Mouse (Mus musculus): Measurements from ENCODE around the gene Pafah1b3.
"Not testable (repeated sequence)": the region's sequence is repeated elsewhere in the genome, so short reads cannot be mapped to it uniquely, and the experiment has no call there.

Gene Pafah1b3

DNA sequence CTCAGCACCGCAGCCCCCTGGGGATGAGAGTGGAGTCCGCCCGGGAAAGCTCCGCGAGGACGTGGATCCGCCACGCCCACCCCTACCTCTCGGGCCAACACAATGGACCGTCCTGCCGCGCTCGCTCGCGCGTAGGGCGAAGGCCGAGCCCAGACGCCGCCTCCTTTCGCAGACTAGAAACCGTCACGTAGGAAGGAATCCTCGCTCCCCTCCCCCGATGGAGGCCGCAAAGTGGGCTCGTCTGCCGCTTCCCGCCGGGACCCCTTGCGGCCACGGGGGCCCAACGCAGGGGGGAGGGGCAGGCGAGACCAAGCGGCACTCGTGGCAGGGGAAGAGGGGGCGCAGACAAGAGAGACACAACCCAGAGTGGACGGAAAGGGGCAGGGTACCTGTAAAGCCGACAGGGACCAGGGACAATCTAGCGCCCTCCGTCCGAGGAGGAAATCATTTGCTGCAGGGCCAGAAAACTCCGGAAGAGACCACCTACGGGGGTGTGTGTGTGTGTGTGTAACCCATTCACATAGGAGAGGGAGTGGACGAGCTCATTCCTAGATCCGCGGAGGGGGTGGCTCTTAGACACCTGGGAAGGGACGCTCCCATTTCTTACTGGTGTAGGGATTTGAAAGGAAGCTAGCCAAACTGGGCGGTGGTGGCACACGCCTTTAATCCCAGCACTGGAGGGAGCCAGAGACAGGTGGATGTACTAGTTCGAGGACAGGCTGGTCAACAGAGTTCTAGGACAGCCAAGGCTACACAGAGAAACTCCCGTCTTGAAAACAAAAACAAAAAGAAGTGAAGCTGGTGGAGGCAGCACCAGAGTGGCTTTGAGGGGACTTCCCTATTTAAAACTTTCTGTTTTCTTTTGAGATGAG lies at the start of gene Pafah1b3:
TSS of gene Pafah1b3 (minus strand) at position 533 of the 872 bp plus-strand sequence.
- peak; percentile 78 for DNase-seq

- no peak for DNase-seq
These were observed 43.4 kb upstream of the Pafah1b3 start for GRCm38 (mm10) chr7:25341000-25341784.

DNA sequence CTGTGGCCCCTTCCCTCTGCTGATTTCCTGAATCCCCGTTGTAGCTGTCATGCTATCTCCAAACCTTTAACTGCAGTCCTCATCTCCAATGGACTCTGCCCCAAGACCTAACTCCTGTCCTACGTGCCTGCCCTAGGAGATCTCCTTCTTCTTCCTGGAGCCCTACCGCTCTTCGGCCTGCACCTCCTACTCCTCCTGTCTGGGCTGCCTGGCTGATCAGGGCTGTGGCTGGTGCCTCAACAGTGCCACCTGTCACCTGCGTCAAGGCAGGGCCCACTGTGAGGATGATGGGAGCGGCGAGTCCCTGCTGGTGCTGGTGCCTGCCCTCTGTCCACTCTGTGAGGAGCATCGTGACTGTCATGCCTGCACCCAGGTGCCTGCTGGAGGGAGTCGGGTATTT lies 41.5 kb upstream of the Pafah1b3 start:
- no peak for DNase-seq

DNA sequence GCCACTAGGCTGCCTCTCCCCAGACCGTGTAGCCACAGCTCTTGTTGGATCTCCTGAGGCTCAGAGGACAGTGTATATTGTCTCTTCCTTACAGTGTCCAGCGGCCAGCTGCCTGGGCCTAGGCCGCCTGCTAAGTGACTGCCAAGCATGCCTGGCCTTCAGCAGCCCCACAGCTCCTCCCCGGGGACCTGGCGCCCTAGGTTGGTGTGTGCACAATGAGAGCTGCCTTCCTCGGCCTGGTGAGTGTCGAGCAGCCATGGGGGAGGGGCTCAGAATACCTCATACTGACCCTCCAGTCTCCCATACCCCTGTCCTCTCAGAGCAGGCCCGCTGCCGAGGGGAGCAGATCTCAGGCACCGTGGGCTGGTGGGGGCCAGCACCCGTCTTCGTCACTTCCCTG lies 36.7 kb upstream of the Pafah1b3 start:
- no peak for DNase-seq

DNA sequence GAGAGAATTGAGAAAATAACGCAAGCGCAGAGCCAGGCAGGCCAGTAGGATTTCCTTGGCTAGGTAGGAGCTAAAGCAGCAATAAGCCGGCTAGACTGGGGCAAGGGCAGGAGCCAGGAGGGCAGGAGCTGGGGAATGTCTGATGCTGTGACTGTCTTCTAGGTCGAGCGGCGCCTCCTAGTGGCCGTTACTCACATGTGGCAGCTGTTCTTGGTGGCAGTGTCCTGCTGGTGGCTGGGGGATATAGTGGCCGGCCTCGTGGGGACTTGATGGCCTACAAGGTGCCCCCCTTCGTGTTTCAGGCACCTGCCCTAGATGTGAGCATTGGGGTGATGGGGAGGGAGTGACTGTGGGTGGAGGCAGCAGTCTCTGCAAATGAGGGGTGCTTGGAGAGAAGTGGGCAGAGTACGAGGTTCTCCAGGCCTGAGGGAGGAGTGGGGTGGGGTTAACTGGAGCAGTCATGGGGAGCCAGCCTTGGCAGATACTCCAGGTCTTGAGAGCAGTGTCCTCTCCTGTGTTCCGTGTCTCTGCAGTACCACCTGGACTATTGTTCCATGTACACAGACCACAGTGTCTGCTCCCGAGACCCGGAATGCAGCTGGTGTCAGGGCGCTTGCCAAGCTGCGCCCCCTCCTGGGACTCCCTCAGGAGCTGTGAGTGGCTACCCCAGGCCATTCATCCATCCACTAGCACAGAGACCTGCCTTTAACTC lies 36.0 kb upstream of the Pafah1b3 start:
- DNase-seq = peak; percentile 82

DNA sequence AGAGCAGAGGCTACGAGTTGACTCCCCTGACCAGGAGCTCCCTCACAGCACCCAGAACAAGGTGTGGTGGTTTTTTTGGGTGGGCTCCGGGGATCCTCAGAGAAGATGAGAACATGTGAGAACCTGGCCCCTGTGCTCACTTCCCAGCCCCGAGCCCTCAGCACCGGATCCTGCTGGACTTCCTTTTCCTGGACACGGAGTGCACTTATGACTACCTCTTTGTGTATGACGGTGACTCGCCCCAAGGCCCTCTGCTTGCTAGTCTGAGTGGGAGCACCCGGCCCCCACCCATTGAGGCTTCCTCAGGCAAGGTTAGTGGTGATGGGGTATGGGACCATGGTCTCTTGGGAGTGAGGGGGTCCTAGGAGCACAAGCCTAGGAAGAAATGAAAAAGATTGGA lies 28.4 kb upstream of the Pafah1b3 start:
- no peak for DNase-seq

DNA sequence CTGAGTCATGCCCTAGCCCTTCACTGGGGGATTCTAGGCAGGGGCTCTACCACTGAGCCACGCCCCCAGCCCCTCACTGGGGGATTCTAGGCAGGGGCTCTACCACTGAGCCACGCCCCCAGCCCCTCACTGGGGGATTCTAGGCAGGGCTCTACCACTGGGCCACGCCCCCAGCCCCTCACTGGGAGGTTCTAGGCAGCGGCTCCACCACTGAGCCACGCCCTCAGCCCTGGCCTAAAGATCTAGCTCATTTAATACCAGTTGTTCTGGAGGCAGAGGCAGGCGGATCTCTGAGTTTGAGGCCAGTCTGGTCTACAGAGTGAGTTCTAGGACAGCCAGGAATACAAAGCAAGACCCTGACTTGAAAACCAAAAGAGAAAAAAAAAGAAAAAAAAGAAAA lies 27.6 kb upstream of the Pafah1b3 start:
- not testable (repeated sequence) for DNase-seq

DNA sequence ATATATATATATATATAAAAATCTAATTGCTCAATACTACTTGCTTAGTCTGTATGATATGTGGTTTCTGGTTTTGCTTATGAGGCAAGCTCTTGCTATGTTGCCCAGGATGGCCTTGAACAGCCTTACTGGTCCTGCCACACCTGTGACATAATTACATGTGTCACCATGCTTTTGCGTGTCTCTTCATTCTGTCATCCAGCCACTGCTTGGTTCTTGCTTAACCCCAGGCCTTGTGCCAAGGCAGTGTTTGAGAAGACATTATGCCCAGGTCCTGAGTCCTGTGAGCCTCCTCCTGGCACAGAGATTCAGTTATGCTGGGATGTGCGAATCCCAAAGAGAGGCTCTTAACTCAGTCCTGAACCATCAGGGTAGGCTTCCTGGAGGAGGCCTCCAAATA lies 25.4 kb upstream of the Pafah1b3 start:
- no peak for DNase-seq

DNA sequence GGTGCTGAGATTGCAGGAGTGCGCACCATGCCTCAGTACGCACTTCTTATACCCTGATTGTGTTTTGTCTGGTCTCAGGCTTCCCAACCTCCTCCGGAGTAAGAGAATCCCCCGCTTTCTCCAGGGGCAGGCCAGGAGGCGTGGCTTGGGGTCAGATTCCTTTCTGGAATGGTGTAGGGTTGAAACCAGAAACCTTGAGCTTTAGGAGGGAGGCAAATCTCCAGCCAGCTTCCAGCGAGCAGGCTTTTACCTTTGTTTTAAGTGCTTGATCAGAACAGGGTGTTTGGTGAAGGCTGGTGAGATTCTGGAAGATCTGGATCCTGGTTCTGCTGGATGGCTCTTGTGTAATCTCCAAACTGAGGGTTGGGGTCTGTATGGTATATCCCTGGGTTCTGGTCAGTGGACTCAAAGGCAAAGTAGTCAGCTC lies 24.3 kb upstream of the Pafah1b3 start:
- no peak for DNase-seq

GRCm38 (mm10) chr7:25317446-25317999 lies 19.7 kb upstream of the Pafah1b3 start:
- peak; percentile 21 for DNase-seq

- peak; percentile 95 for DNase-seq
These were observed 19.0 kb upstream of the Pafah1b3 start, which contains the start of gene Megf8 for GRCm38 (mm10) chr7:25316532-25317445. Gene Megf8 (plus strand): TSS chr7:25317164.

DNA sequence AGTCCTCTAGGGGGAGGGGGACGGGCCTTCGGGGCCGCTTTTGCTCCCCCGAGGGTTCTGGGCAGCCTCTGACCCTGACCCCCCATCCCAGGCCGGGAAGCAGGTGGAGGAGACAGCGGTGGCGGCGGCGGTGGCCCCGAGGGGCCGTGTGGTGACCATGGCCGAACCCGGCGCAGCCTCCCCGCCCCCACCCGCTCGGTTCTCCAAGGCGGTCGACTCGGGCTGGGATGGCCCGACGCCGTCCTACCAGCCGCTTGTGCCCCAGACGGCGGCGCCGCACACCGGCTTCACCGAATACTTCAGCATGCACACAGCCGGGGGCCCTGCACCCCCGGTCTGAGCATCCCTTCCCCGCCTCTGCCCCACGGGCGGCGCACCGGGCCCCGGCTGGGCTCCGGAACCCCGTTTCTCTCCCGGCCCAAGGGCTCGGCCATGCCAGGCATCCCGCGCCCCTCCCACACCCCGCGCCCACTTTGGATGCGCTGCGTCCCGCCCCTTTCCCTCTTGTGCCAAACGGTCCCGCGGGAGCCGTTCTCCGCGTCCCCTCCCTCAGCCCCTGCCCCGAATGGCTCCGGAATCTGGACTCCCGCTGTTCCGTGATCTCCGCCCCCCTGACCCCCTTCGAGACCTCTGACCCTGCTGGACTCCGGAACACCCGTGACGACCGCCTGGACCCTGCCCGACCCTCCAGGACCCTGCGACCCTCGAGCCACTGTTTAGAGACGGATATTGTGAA lies 17.7 kb upstream of the Pafah1b3 start:
- DNase-seq = peak; percentile 14

- DNase-seq = no peak
These were observed 17.0 kb upstream of the Pafah1b3 start for GRCm38 (mm10) chr7:25314606-25315305.

DNA sequence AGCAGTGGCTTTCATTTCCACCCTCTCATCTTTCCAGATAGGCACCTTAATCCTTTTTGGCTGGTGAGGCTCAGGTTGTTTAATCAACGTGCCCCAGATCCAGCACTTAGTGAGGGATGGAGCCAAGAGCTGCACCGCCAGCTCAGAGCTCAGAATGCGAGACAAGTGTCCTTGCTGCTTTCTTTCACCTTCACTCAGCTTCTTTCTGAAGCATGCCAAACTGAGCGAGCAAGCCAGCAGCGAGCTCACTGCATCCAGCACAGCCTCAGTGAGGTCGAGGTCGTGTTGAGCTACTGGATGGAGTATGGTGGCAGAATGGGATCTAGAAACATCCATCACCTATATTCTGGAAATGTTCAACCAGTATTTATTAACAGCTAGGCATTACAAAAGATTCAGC lies 15.5 kb upstream of the Pafah1b3 start:
- DNase-seq = no peak

DNA sequence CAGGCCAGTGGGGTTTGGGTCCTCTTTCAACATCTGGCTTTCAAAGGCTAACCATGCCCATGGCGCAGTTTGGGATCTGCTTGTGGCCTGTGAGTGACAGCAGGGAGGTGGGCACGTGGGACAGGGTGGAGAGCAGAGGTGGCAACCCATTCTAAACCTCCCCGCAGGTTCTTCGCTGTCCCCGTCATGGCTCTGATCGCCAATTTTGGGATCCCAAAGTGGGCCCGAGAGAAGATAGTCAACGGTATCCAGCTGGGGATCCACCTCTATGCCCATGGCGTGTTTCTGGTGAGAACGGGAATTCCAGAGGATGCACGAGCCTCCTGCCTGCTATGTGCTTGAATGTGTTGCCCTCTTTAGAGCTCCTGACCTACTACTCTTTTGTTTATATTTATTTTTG lies 13.4 kb upstream of the Pafah1b3 start:
- DNase-seq = no peak

DNA sequence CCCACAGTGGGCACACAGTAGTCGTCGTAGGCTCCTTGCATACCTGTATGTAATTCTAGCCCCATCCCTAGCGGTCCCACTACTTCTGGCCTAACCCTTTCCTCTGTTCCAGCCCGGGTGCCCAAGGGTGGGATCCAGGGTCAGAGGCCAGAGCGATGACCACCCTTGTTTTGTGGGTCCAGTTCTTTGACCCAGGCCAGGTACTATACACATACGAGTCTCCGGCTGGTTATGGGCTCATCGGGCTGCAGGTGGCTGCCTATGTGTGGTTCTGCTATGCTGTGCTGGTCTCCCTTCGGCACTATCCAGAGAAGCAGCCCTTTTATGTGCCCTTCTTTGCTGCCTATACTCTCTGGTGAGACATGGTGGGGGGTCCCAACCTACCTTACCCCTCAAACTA lies 11.6 kb upstream of the Pafah1b3 start:
- DNase-seq = no peak

DNA sequence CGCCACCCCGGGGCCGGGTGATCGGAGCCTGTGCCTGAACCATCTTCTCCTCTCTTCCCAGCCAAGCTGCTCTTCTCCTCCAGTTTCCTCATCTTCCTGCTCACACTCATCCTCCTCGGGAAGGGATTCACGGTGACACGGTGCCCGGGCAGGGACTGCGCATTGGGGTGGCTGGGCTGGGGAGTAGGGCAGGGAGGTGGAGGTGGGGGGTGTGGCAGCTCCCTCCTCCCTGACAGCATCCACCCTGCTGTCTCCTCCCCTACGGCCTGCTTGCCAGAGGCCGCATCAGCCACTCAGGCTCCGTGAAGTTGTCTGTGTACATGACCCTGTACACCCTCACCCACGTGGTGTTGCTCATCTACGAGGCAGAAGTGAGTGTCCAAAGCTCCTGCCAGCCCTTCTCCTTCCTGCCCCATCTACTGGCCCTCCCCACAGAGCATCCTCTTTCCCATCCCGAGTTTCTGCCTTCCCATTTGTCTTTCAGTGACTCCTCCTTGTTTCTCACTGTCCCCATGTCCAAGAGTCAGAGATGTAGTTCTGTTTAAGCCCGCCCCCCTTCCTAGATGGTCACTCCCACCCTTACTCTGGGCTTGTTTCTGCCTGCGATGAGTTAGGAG lies 11.0 kb upstream of the Pafah1b3 start:
- no peak for DNase-seq

DNA sequence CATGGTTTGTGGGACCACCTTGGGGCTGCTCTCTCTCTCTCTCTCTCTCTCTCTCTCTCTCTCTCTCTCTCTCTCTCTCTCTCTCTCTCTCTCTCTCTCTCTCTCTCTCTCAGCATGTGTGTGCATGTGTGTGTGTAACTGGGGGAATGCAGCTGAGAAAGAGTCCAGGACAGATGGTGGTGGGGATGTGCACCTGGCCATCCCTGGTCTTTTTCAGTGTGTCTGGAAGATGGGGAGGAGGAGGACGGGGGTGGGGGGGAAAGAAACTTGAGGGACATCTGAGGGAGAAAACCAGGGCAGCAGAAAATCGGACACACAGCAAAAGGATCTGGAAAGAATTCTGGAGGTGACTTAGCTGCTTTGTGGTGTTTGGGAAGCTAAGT lies 8.8 kb upstream of the Pafah1b3 start:
- DNase-seq = no peak

GRCm38 (mm10) chr7:25305956-25306613 lies 8.3 kb upstream of the Pafah1b3 start, which contains the start of gene Tmem145:
Gene Tmem145 (plus strand): TSS chr7:25306106.
- DNase-seq = peak; percentile 41

Measured in kidney, adult 18-20 months (tissue).